Mouse (Mus musculus) liver, adult 2 months (tissue): ENCODE results near the gene Tprn. TPM values are rescaled to one million over a fixed set of nuclear protein-coding genes. Genes with fewer than 3 reads are reported as not detected.
A peak's percentile ranks its signal among the peaks of the same experiment; 100 is the strongest.

Experiments used
- DNase-seq: peaks from one replicate; pipeline ENCODE4 v3.0.0-alpha.2; 2011; ENCODE audit warnings: low read depth, low spot score; ENCODE audit errors: extremely low read depth
- H3K27ac ChIP-seq: fragments of 200-500 bp; replicated peaks from 2 replicates; pipeline ENCODE4 v1.5.1; 2012; ENCODE audit warnings: low read depth, mild to moderate bottlenecking, control low read depth, inconsistent platforms, low read length; ENCODE audit not compliant: insufficient read depth
- H3K27me3 ChIP-seq: fragments of 200-500 bp; 2 replicates; pipeline ENCODE4 v1.6.1; 2012; ENCODE audit warnings: mild to moderate bottlenecking, moderate library complexity, low read length, inconsistent platforms; ENCODE audit not compliant: control insufficient read depth, insufficient read depth
- H3K36me3 ChIP-seq: fragments of 200-500 bp; 2 replicates; pipeline ENCODE4 v1.6.1; 2012; ENCODE audit warnings: low read length, inconsistent platforms; ENCODE audit not compliant: control insufficient read depth, insufficient read depth
- H3K4me1 ChIP-seq: fragments of 200-500 bp; 2 replicates; pipeline ENCODE4 v1.6.1; 2011; ENCODE audit warnings: low read length; ENCODE audit not compliant: control insufficient read depth, insufficient read depth
- H3K4me3 ChIP-seq: fragments of 200-500 bp; 2 replicates; pipeline ENCODE4 v1.5.1; 2011; ENCODE audit warnings: low read depth, mild to moderate bottlenecking, control low read depth, low read length, moderate library complexity; ENCODE audit not compliant: insufficient read depth
- H3K79me2 ChIP-seq: fragments of 200-500 bp; 2 replicates; pipeline ENCODE4 v1.6.1; 2012; ENCODE audit warnings: inconsistent platforms, mild to moderate bottlenecking, low read length, moderate library complexity; ENCODE audit not compliant: control insufficient read depth, insufficient read depth
- H3K9ac ChIP-seq: fragments of 200-500 bp; 2 replicates; pipeline ENCODE4 v1.6.1; 2012; ENCODE audit warnings: low read depth, mild to moderate bottlenecking, control low read depth, inconsistent platforms, low read length
- CTCF ChIP-seq: fragments of 200-500 bp; IDR thresholded peaks from 2 replicates; pipeline ENCODE4 v1.5.1; 2011; ENCODE audit warnings: low read depth, low read length, control low read depth
- POLR2A ChIP-seq: fragments of 200-500 bp; IDR thresholded peaks from 2 replicates; pipeline ENCODE4 v1.6.1; 2011; ENCODE audit warnings: low read length, control low read depth; ENCODE audit not compliant: insufficient read depth; ENCODE audit errors: extremely low read depth
- WGBS: fragments of 180-500 bp; shearing (Covaris S2); methylation state at CpG from one replicate; pipeline ENCODE4 v1.1.7; 2018; 5-methylcytosine and 5-hydroxymethylcytosine counted together
- polyA plus RNA-seq: library from polyadenylated mRNA; depleted of rRNA; stranded (reverse); fragments of >200 nt; gene quantifications from 2 replicates; pipeline ENCODE4 v1.2.3, GENCODE M21; 2012
- total RNA-seq: library from RNA; depleted of rRNA; stranded (reverse); fragments of >200 nt; gene quantifications from 2 replicates; pipeline ENCODE4 v1.2.3, GENCODE M21; 2014

The Tprn gene
- total and polyA plus RNA-seq, 2 experiments = 0.55 to 4.3 TPM

DNA sequence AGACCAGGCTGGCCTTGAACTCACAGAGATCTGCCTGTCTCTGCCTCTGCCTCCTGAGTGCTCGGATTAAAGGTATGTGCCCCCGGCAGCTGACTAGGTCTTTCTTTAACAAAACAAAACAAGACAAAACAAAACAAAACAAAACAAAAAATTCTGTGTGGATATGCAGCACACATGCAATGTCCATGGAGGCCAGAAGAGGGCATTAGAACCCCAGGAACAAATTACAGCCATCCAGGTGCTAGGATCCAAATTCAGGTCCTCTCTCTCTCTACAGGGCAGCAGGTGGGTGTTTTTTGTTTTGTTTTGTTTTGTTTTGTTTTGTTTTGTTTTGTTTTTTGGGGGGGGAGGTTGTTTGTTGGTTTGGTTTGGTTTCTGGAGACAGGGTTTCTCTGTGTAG is 3.5 kb upstream of the Tprn start:
- no peaks in the 10 kb centered on the region for H3K36me3 ChIP-seq
- no peak for DNase-seq
- H3K9ac ChIP-seq = no peak overlapping the region
- no peaks in the 10 kb centered on the region for H3K27me3 ChIP-seq
- H3K4me1 ChIP-seq = peaks cover 14% of the 10 kb centered on the region
- WGBS = 76% methylated on average over 2 of the region's 2 CpGs
- no peak overlapping the region for H3K27ac ChIP-seq
- peak; percentile 39 for TF ChIP-seq CTCF
- no peak for TF ChIP-seq POLR2A
- no peak overlapping the region for H3K4me3 ChIP-seq
- peaks cover 11% of the 10 kb centered on the region; the same call in 1 of the 2 replicates for H3K79me2 ChIP-seq

DNA sequence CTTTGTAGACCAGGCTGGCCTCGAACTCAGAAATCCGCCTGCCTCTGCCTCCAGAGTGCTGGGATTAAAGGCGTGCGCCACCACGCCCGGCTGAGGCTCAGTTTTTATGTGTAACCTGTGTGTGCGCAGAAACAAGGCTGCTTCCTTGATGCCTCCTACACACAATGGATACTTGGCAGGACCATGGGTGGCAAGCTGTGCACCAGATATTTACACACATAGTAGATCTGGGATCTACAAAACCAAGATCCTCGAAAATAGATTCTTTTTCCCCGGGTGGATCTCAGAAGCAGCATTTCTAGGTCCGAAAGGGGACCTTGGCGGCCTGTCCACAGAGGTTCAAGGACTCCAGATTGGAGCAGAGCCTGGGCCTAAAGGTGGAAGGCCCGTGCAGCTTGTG is 548 bp upstream of the Tprn start:
- H3K36me3 ChIP-seq = no peaks in the 10 kb centered on the region
- H3K79me2 ChIP-seq = peaks cover 9% of the 10 kb centered on the region; the same call in 1 of the 2 replicates
- DNase-seq = no peak
- WGBS = 37% methylated on average over 12 of the region's 12 CpGs
- peak overlapping the region; percentile 53 for H3K4me3 ChIP-seq
- peaks cover 15% of the 10 kb centered on the region for H3K4me1 ChIP-seq
- peak overlapping the region; percentile 63 for H3K9ac ChIP-seq
- H3K27ac ChIP-seq = peak overlapping the region; percentile 49
- H3K27me3 ChIP-seq = no peaks in the 10 kb centered on the region
- no peak for TF ChIP-seq POLR2A
- no peak for TF ChIP-seq CTCF

GRCm38 (mm10) chr2:25262795-25263622 is 591 bp downstream of the Tprn start:
- Histone ChIP-seq H3K4me3 (peak overlapping the region; percentile 79), H3K79me2 (peaks cover 9% of the 10 kb centered on the region; the same call in 1 of the 2 replicates), H3K36me3 (no peaks in the 10 kb centered on the region), H3K4me1 (peaks cover 17% of the 10 kb centered on the region), H3K9ac (peak overlapping the region; percentile 78), H3K27ac (0 out of 2 replicates have a peak overlapping the region, but pooled peaks have one; percentile 3), H3K27me3 (no peaks in the 10 kb centered on the region)
- under 1% methylated on average over 82 of the region's 82 CpGs for WGBS
- DNase-seq = peak; percentile 21
- TF ChIP-seq CTCF = no peak
- TF ChIP-seq POLR2A = no peak

DNA sequence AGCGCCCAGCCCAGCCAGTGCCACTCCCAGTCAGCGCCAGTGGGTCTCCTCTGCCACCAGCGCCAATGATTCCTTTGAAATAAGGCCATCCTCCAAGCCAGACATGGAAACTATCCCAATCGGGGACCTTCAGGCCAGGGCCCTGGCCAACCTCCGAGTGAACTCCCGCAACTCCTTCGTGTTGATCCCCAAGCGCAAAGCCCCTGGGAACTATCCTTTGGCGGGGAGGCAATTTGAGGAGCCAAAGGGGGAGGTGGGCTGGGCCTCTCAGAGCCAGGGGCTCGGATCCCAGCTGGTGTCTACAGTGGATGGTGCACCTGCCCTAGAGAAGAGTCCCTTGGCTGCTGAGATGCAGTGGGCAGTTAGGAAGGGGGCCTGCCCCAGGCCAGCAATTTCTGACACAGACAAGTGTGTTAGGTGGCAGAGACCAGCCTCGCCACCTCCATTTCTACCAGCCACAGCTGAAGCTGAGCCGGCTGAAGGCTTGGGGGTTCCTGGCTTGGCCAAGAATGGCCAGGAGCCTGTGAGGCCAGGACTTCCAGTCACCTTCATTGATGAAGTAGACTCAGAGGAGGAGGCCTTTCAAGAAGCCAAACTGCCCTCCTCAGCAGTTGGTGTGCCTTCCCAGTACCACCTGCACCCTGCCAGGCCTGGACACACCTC is 1.3 kb downstream of the Tprn start:
- Histone ChIP-seq H3K36me3 (no peaks in the 10 kb centered on the region), H3K27me3 (no peaks in the 10 kb centered on the region), H3K27ac (no peak overlapping the region), H3K4me1 (peaks cover 17% of the 10 kb centered on the region), H3K4me3 (peak overlapping the region; percentile 79; the same call in 1 of the 2 replicates), H3K79me2 (peaks cover 9% of the 10 kb centered on the region; the same call in 1 of the 2 replicates), H3K9ac (peak overlapping the region; percentile 78; the same call in 1 of the 2 replicates)
- TF ChIP-seq CTCF (no peak), POLR2A (no peak)
- DNase-seq = no peak
- 47% methylated on average over 12 of the region's 12 CpGs for WGBS

GRCm38 (mm10) chr2:25264286-25264660 is 1.9 kb downstream of the Tprn start:
- whole genome bisulfite sequencing = 85% methylated on average over 5 of the region's 5 CpGs
- H3K27ac ChIP-seq = no peak overlapping the region
- no peak for DNase-seq
- peaks cover 9% of the 10 kb centered on the region; the same call in 1 of the 2 replicates for H3K79me2 ChIP-seq
- peaks cover 17% of the 10 kb centered on the region for H3K4me1 ChIP-seq
- no peaks in the 10 kb centered on the region for H3K27me3 ChIP-seq
- no peak for TF ChIP-seq POLR2A
- TF ChIP-seq CTCF = no peak
- no peaks in the 10 kb centered on the region for H3K36me3 ChIP-seq
- H3K4me3 ChIP-seq = no peak overlapping the region
- no peak overlapping the region for H3K9ac ChIP-seq

- no peak overlapping the region for H3K27ac ChIP-seq
- no peak overlapping the region for H3K9ac ChIP-seq
- DNase-seq = peak; percentile 18
- 66% methylated on average over 3 of the region's 3 CpGs for WGBS
- H3K36me3 ChIP-seq = no peaks in the 10 kb centered on the region
- H3K27me3 ChIP-seq = no peaks in the 10 kb centered on the region
- TF ChIP-seq POLR2A = no peak
- TF ChIP-seq CTCF = no peak
- peaks cover 17% of the 10 kb centered on the region for H3K4me1 ChIP-seq
- H3K4me3 ChIP-seq = no peak overlapping the region
- peaks cover 9% of the 10 kb centered on the region; the same call in 1 of the 2 replicates for H3K79me2 ChIP-seq
These were observed 2.4 kb downstream of the Tprn start for GRCm38 (mm10) chr2:25264851-25265250.
